Mouse (Mus musculus) heart, embryonic 12.5 days (tissue): Measurements from ENCODE around the gene Pkd1. TPM values are rescaled to one million over a fixed set of nuclear protein-coding genes. Genes with fewer than 3 reads are reported as not detected.
A peak's percentile ranks its signal among the peaks of the same experiment; 100 is the strongest.

ENCODE experiments used
- ATAC-seq: fragments of 200-750 bp; cut with Nextera tagmentation; 2 replicates; pipeline ENCODE4 v1.8.0; 2017; ENCODE audit warnings: moderate TSS enrichment, moderate library complexity; ENCODE audit not compliant: insufficient number of reproducible peaks, low FRiP score
- H3K27ac ChIP-seq: fragments of 300-500 bp; sonication (generic); 2 replicates; pipeline ENCODE4 v1.5.1; 2016; ENCODE audit warnings: mild to moderate bottlenecking, moderate library complexity; ENCODE audit not compliant: poor library complexity, severe bottlenecking
- H3K27me3 ChIP-seq: fragments of 300-500 bp; sonication (generic); replicated peaks from 2 replicates; pipeline ENCODE4 v1.6.1; 2016; ENCODE audit warnings: mild to moderate bottlenecking, moderate library complexity
- H3K36me3 ChIP-seq: fragments of 300-500 bp; sonication (generic); 2 replicates; pipeline ENCODE4 v1.6.1; 2016; ENCODE audit warnings: mild to moderate bottlenecking, moderate library complexity
- H3K4me1 ChIP-seq: fragments of 300-500 bp; sonication (generic); replicated peaks from 2 replicates; pipeline ENCODE4 v1.6.1; 2016; ENCODE audit warnings: mild to moderate bottlenecking
- H3K4me2 ChIP-seq: fragments of 300-500 bp; sonication (generic); 2 replicates; pipeline ENCODE4 v1.6.1; 2016; ENCODE audit warnings: mild to moderate bottlenecking, moderate library complexity
- H3K4me3 ChIP-seq: fragments of 300-500 bp; sonication (generic); 2 replicates; pipeline ENCODE4 v1.5.1; 2016; ENCODE audit warnings: mild to moderate bottlenecking
- H3K9ac ChIP-seq: fragments of 300-500 bp; sonication (generic); 2 replicates; pipeline ENCODE4 v1.6.1; 2016; ENCODE audit warnings: mild to moderate bottlenecking, moderate library complexity
- H3K9me3 ChIP-seq: fragments of 300-500 bp; sonication (generic); replicated peaks from 2 replicates; pipeline ENCODE4 v1.6.1; 2016; ENCODE audit warnings: mild to moderate bottlenecking, moderate library complexity
- WGBS: fragments of 180-500 bp; shearing (Covaris S2); methylation state at CpG from one replicate; pipeline ENCODE4 v1.1.7; 2016; 5-methylcytosine and 5-hydroxymethylcytosine counted together
- polyA plus RNA-seq: library from polyadenylated mRNA; unstranded; fragments of >200 nt; fragmentation: Nextera tagmentation; extraction: Ambion mirVana; gene quantifications from 2 replicates; pipeline ENCODE4 v1.2.1, GENCODE M21; 2016

Pkd1 gene
- polyA plus RNA-seq, 1 experiment from 2014 or later = 18.9 TPM

DNA sequence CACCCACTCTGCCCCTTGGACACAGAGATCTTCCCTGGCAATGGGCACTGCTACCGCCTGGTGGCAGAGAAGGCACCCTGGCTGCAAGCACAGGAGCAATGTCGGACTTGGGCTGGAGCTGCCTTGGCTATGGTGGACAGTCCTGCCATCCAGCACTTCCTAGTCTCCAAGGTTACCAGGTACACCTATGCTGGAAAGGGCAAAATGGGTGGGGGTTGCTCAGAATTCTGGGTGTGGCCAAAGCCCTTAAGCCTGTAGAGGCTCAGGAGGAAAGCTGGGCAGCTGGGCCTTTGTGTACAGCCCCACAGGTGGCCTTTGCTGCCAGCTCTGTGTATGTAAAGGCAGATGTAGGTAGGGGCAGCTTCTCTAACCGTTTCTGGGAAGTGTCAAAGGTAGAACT lies 16.2 kb downstream of the Pkd1 start:
- no peak overlapping the region for H3K4me2 ChIP-seq
- peaks cover 43% of the 10 kb centered on the region for H3K36me3 ChIP-seq
- peaks cover 27% of the 10 kb centered on the region for H3K4me1 ChIP-seq
- no peak overlapping the region for H3K9ac ChIP-seq
- no peaks in the 10 kb centered on the region for H3K27me3 ChIP-seq
- ATAC-seq = no peak
- no peak overlapping the region for H3K27ac ChIP-seq
- 73% methylated on average over 3 of the region's 3 CpGs for WGBS
- no peak overlapping the region for H3K4me3 ChIP-seq
- H3K9me3 ChIP-seq = no peaks in the 10 kb centered on the region

GRCm38 (mm10) chr17:24567034-24567779 lies 17.6 kb downstream of the Pkd1 start:
- peak overlapping the region; percentile 5 for H3K9ac ChIP-seq
- 60% methylated on average over 8 of the region's 8 CpGs for WGBS

GRCm38 (mm10) chr17:24569837-24570236 lies 20.2 kb downstream of the Pkd1 start:
- H3K4me1 ChIP-seq = peaks cover 11% of the 10 kb centered on the region
- no peak overlapping the region for H3K27ac ChIP-seq
- WGBS = 85% methylated on average over 4 of the region's 4 CpGs
- H3K4me2 ChIP-seq = no peak overlapping the region
- no peak overlapping the region for H3K9ac ChIP-seq
- peaks cover 83% of the 10 kb centered on the region for H3K36me3 ChIP-seq
- ATAC-seq = no peak
- no peak overlapping the region for H3K4me3 ChIP-seq
- H3K9me3 ChIP-seq = no peaks in the 10 kb centered on the region
- H3K27me3 ChIP-seq = no peaks in the 10 kb centered on the region

More at GRCm38 (mm10) chr17:24567034-24567779, 17.6 kb downstream of the Pkd1 start:
- H3K4me2 ChIP-seq = no peak overlapping the region
- peaks cover 17% of the 10 kb centered on the region for H3K4me1 ChIP-seq
- H3K4me3 ChIP-seq = no peak overlapping the region
- ATAC-seq = peak; percentile 61; the same call in 1 of the 2 replicates
- H3K36me3 ChIP-seq = peaks cover 57% of the 10 kb centered on the region
- no peaks in the 10 kb centered on the region for H3K27me3 ChIP-seq
- no peaks in the 10 kb centered on the region for H3K9me3 ChIP-seq
- no peak overlapping the region for H3K27ac ChIP-seq

DNA sequence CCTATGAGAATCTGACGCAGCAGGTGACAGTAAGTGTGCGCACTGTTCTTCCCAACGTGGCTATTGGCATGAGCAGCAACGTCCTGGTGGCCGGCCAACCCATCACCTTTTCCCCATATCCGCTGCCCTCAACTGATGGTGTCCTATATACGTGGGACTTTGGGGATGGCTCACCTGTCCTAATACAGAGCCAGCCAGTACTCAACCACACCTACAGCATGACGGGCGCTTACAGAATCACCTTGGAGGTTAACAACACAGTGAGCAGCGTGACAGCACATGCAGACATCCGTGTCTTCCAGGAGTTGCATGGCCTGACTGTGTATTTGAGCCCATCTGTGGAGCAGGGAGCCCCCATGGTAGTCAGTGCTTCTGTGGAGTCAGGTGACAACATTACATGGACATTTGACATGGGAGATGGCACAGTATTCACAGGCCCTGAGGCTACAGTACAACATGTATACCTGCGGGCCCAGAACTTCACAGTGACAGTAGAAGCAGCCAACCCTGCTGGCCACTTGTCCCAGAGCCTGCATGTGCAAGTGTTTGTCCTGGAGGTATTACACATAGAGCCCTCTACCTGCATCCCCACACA lies 23.1 kb downstream of the Pkd1 start:
- 90% methylated on average over 12 of the region's 12 CpGs for WGBS
- H3K36me3 ChIP-seq = peaks cover 95% of the 10 kb centered on the region
- H3K27ac ChIP-seq = no peak overlapping the region
- no peaks in the 10 kb centered on the region for H3K9me3 ChIP-seq
- ATAC-seq = no peak
- H3K9ac ChIP-seq = no peak overlapping the region
- H3K27me3 ChIP-seq = no peaks in the 10 kb centered on the region
- no peak overlapping the region for H3K4me2 ChIP-seq
- no peaks in the 10 kb centered on the region for H3K4me1 ChIP-seq
- no peak overlapping the region for H3K4me3 ChIP-seq

- H3K9ac ChIP-seq = no peak overlapping the region
- no peaks in the 10 kb centered on the region for H3K9me3 ChIP-seq
- 91% methylated on average over 9 of the region's 9 CpGs for WGBS
- H3K4me3 ChIP-seq = no peak overlapping the region
- H3K27me3 ChIP-seq = no peaks in the 10 kb centered on the region
- H3K4me2 ChIP-seq = no peak overlapping the region
- peaks cover 99% of the 10 kb centered on the region for H3K36me3 ChIP-seq
- no peak overlapping the region for H3K27ac ChIP-seq
- no peaks in the 10 kb centered on the region for H3K4me1 ChIP-seq
- ATAC-seq = no peak
These were observed 24.2 kb downstream of the Pkd1 start for GRCm38 (mm10) chr17:24573811-24574210.

- 89% methylated on average over 3 of the region's 3 CpGs for WGBS
- Histone ChIP-seq H3K36me3 (peaks cover 87% of the 10 kb centered on the region), H3K9ac (no peak overlapping the region), H3K9me3 (no peaks in the 10 kb centered on the region), H3K4me3 (no peak overlapping the region), H3K4me1 (no peaks in the 10 kb centered on the region), H3K27me3 (no peaks in the 10 kb centered on the region), H3K27ac (no peak overlapping the region), H3K4me2 (no peak overlapping the region)
- no peak for ATAC-seq
These were observed 29.9 kb downstream of the Pkd1 start for GRCm38 (mm10) chr17:24579532-24579931.

GRCm38 (mm10) chr17:24580287-24580686 lies 30.7 kb downstream of the Pkd1 start:
- no peak overlapping the region for H3K27ac ChIP-seq
- peaks cover 80% of the 10 kb centered on the region for H3K36me3 ChIP-seq
- no peaks in the 10 kb centered on the region for H3K27me3 ChIP-seq
- no peaks in the 10 kb centered on the region for H3K4me1 ChIP-seq
- H3K9ac ChIP-seq = no peak overlapping the region
- H3K4me3 ChIP-seq = no peak overlapping the region
- H3K9me3 ChIP-seq = no peaks in the 10 kb centered on the region
- H3K4me2 ChIP-seq = no peak overlapping the region
- 96% methylated on average over 2 of the region's 2 CpGs for WGBS
- no peak for ATAC-seq

DNA sequence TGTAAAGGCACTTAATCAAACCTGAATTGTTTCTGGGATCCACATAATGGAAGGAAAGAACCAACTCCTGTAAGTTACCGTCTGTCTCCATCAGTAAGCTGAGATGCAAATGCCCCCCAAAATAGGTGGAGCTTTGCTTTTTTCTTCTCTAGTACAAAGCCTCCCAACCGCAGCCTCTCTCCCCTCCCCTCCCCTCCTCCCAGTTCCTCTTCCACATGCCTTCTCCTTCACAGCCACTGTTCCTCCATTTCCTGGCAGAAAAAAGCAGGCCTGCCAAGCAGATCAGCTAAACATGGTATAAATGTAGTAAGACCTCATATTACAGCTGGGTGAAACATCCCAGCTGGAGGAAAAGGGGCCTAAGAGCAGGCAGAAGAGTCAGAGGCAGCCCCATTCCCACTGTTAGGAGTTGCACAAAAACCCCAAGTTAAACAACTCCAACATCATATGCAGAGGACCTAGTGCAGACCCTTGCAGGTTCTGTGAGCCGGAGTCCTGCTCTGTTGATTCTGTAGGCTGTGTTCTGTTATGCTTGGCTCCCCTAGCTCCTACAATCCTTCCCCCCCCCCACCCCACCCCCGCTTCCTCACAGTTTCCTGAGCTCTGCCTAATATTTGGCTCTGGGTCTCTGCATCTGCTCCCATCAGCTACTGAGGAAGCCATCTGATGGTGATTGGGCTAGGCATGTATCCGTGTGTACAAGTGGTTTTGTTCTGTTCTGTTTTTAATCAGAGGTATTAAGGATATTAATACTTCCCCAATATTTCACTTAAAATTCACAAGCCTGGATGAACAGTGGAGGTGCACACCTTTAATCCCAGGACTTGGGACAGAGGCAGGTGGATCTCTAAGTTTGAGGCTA lies 34.2 kb downstream of the Pkd1 start:
- WGBS = 69% methylated on average over 5 of the region's 5 CpGs
- Histone ChIP-seq H3K9ac (no peak overlapping the region), H3K4me1 (no peaks in the 10 kb centered on the region), H3K4me2 (no peak overlapping the region), H3K27me3 (no peaks in the 10 kb centered on the region), H3K36me3 (peaks cover 77% of the 10 kb centered on the region), H3K4me3 (no peak overlapping the region), H3K27ac (peak overlapping the region; percentile 37), H3K9me3 (no peaks in the 10 kb centered on the region)
- peak; percentile 76 for ATAC-seq

- no peak overlapping the region for H3K4me3 ChIP-seq
- 63% methylated on average over 3 of the region's 3 CpGs for WGBS
These were observed 34.9 kb downstream of the Pkd1 start for GRCm38 (mm10) chr17:24584520-24584919.

DNA sequence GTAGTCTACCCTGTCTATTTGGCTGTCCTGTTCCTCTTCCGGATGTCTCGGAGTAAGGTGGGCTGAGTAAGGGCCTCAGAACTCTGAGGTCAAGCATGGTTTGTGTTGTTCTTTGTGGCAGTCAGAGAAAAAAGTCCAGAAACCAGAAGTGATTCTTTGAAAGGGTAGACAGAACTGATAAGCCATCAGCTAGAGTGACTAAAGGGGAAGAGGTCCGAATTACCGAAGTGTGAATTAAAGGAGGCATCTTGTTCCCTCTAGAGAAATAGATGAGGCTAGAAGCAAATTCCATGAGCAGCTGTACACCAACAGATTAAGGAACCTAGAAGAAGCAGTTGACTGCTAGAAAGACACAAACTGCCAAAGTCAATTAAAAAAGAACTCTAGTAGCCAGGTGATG lies 36.9 kb downstream of the Pkd1 start:
- no peaks in the 10 kb centered on the region for H3K27me3 ChIP-seq
- H3K4me1 ChIP-seq = no peaks in the 10 kb centered on the region
- 87% methylated on average over 4 of the region's 4 CpGs for WGBS
- H3K4me3 ChIP-seq = no peak overlapping the region
- H3K36me3 ChIP-seq = peaks cover 67% of the 10 kb centered on the region
- H3K27ac ChIP-seq = no peak overlapping the region
- H3K9me3 ChIP-seq = no peaks in the 10 kb centered on the region
- H3K9ac ChIP-seq = no peak overlapping the region
- no peak overlapping the region for H3K4me2 ChIP-seq
- ATAC-seq = no peak

More at GRCm38 (mm10) chr17:24584520-24584919, 34.9 kb downstream of the Pkd1 start:
- ATAC-seq = no peak
- Histone ChIP-seq H3K4me2 (no peak overlapping the region), H3K4me1 (no peaks in the 10 kb centered on the region), H3K9ac (no peak overlapping the region), H3K9me3 (no peaks in the 10 kb centered on the region), H3K27ac (peak overlapping the region; percentile 37; the same call in 1 of the 2 replicates), H3K27me3 (no peaks in the 10 kb centered on the region), H3K36me3 (peaks cover 74% of the 10 kb centered on the region)

DNA sequence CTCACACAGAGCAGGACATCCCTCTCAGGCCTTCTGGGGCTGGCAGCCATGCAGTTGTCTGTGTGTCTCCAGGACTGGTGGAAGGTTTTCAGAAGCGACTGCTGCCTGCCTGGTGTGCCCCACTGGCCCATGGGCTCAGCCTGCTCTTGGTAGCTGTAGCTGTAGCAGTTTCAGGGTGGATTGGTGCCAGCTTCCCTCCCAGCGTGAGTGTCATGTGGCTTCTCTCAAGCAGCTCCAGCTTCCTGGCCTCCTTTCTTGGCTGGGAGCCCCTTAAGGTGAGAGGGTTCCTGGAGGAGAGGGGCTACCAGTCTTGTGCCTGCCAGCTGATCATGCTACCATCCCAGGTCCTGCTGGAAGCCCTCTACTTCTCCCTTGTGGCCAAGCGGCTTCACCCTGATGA lies 41.3 kb downstream of the Pkd1 start:
- no peaks in the 10 kb centered on the region for H3K27me3 ChIP-seq
- H3K4me3 ChIP-seq = no peak overlapping the region
- H3K9ac ChIP-seq = no peak overlapping the region
- H3K9me3 ChIP-seq = no peaks in the 10 kb centered on the region
- no peak overlapping the region for H3K4me2 ChIP-seq
- no peak overlapping the region for H3K27ac ChIP-seq
- no peak for ATAC-seq
- 83% methylated on average over 3 of the region's 3 CpGs for WGBS
- H3K36me3 ChIP-seq = peaks cover 86% of the 10 kb centered on the region
- no peaks in the 10 kb centered on the region for H3K4me1 ChIP-seq
